Mouse (Mus musculus): ENCODE results near the gene Fam131b.

The Fam131b gene

GRCm38 (mm10) chr6:42324067-42324481, 369 bp downstream of the Fam131b start:
- peak; percentile 47 for DNase-seq

GRCm38 (mm10) chr6:42323371-42324066, 924 bp downstream of the Fam131b start:
- no peak for DNase-seq

- DNase-seq, result no peak
Measured at GRCm38 (mm10) chr6:42318293-42318692, 6.2 kb downstream of the Fam131b start.

GRCm38 (mm10) chr6:42310427-42311053, 13.9 kb downstream of the Fam131b start:
- no peak for DNase-seq

- DNase-seq, result no peak
Measured at GRCm38 (mm10) chr6:42309816-42310378, 14.5 kb downstream of the Fam131b start.

- DNase-seq, result no peak
Measured at GRCm38 (mm10) chr6:42299362-42299761, 25.1 kb downstream of the Fam131b start.

- no peak for DNase-seq
Measured at GRCm38 (mm10) chr6:42295549-42296094, 28.8 kb downstream of the Fam131b start.

GRCm38 (mm10) chr6:42293327-42293726, 31.1 kb downstream of the Fam131b start:
- DNase-seq, result no peak

GRCm38 (mm10) chr6:42287562-42287961, 36.9 kb downstream of the Fam131b start:
- DNase-seq, result no peak

GRCm38 (mm10) chr6:42286448-42286847, 38.0 kb downstream of the Fam131b start, which contains the start of gene Clcn1:
Clcn1 (plus strand) TSS chr6:42286685.
- no peak for DNase-seq

GRCm38 (mm10) chr6:42282865-42283528, 41.4 kb downstream of the Fam131b start:
- no peak for DNase-seq

- DNase-seq, result no peak
Measured at GRCm38 (mm10) chr6:42276151-42276550, 48.3 kb downstream of the Fam131b start.

- no peak for DNase-seq
Measured at GRCm38 (mm10) chr6:42270817-42271216, 53.6 kb downstream of the Fam131b start.

- DNase-seq, result no peak
Measured at GRCm38 (mm10) chr6:42265391-42266330, 58.8 kb downstream of the Fam131b start.

Data from right cerebral cortex, postnatal 25 days (tissue).